Mouse (Mus musculus) heart, adult 11 months (tissue): ENCODE measurements around the gene S100a11.
"Not testable (repeated sequence)": the region's sequence is repeated elsewhere in the genome, so short reads cannot be mapped to it uniquely, and the experiment has no call there.

Experiments used
- DNase-seq: peaks from one replicate; pipeline ENCODE4 v3.0.0; 2022

Gene S100a11

DNA sequence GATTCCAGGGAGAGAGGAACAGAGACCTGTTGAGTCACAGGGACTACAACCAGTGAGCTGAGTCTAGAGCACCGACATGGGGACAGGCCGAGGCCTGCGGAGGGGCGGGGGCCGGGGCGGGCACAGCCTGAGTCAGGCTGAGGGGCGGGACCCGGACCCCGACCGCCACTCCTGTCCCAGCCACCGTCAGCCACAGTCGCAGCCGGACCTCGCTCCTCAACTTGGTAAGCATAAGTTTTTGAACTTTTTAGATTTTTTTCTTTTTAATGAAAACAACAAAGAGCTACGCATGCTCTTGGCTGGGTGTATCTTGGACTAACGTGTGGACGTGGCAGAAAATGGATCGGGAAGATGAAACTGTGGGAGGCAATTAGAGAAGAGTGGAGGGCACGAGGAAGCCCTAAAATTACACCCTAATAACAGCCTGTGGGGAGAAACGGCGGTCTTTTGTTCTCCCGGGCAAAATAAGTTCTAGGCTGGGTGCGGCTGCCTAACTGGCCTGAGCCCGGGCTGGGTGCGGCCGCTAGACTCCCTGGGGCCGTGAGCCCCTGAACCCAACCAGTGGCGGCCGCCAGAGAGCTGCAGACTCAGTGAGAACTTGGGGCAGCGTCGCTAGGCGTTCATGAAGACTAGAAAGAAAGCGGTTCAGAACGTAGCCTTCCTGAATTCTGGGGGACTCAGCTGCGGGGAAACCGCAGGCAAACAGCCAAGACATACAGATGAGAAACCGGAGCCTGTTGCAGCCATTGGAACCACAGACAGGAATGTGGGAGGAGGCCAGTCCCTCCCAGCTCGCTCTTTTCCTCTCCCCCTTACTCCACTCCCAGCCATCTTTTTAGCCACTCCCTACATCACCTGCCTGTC, at the start of gene S100a11:
Gene S100a11 (plus strand): TSS at position 159 of the 864 bp plus-strand sequence.
- DNase-seq = peak; percentile 97

GRCm38 (mm10) chr3:93480053-93480452, 40.2 kb upstream of the S100a11 start:
- DNase-seq = peak; percentile 36

GRCm38 (mm10) chr3:93481982-93482616, 38.2 kb upstream of the S100a11 start:
- DNase-seq = no peak

DNA sequence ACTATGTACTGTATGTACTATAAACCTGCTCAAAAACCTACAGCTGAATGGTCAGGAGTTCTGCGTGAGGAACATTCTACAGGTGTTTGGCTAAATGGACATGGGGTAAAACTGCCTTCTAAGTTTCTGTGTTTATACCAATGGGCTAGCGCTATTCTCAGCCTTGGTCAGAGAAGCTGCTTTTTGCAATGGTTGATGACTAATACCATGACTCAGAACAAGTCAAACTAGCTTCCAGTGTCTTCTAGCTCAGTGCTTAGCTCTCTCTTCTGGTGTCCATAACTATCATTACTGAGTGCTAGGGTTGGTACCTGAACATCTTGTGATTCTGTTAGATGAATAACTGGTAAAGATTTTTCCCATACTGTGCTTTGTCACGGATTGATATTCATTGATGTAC, 34.7 kb upstream of the S100a11 start:
- no peak for DNase-seq

DNA sequence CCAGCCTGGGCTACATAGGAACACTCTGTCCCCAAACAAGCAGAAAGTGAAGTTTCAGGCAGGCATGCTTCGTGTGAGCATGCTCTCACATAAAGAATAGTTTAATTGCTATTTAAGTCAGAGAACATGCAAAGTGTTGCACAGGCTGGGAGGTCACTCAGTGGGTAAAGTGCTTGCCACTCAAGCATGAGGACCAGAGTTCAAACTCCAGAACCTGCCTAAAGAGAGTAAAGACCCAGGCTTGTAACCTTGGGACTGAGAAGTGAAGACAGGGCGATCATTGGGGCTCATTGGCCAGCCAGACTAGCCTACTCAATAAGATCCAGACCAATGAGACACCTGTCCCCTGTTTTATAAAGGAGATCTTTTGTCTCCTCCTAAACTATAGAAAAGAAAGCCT, 31.7 kb upstream of the S100a11 start:
- DNase-seq = no peak

GRCm38 (mm10) chr3:93492176-93492575, 28.1 kb upstream of the S100a11 start:
- DNase-seq = no peak

GRCm38 (mm10) chr3:93493992-93494391, 26.3 kb upstream of the S100a11 start:
- peak; percentile 73 for DNase-seq

GRCm38 (mm10) chr3:93494774-93495173, 25.5 kb upstream of the S100a11 start:
- DNase-seq = not testable (repeated sequence)

- DNase-seq = peak; percentile 40
Observed at GRCm38 (mm10) chr3:93497131-93497530, 23.2 kb upstream of the S100a11 start.

- DNase-seq = peak; percentile 46
Observed at GRCm38 (mm10) chr3:93499129-93499528, 21.2 kb upstream of the S100a11 start.

DNA sequence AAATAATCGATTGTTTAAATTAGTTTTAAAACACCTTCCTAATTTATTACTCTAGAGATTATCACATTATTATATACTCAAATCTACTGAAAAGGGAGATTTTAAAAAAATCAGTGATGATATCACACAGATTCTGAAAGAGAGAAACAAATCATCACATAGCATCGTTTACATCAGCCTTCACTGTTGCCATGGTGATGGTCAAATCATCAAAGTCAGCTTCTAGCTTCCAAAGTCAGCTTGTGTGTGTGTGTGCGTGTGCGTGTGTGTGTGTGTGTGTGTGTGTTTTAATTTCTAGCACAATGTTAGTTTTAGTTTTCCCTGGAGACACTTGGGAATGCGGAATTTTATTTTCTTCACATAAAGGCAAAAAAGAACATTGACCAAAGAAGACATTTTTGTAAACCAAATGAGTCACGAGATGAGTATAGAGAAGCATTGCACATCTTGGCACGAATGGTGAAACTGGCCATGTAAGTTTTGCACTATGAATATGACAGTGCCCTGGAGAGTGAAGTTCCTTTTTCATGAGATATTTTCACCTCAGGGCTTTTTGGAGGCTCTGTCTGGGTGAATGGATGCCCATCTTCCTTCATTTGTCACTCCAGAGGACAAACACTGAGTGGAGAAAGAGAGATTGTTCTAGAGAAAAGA, 15.6 kb upstream of the S100a11 start:
- DNase-seq = peak; percentile 18

GRCm38 (mm10) chr3:93505960-93506863, 14.1 kb upstream of the S100a11 start:
- peak; percentile 96 for DNase-seq

GRCm38 (mm10) chr3:93506881-93507325, 13.4 kb upstream of the S100a11 start:
- DNase-seq = peak; percentile 27

GRCm38 (mm10) chr3:93509301-93509700, 11.0 kb upstream of the S100a11 start:
- peak; percentile 24 for DNase-seq

DNA sequence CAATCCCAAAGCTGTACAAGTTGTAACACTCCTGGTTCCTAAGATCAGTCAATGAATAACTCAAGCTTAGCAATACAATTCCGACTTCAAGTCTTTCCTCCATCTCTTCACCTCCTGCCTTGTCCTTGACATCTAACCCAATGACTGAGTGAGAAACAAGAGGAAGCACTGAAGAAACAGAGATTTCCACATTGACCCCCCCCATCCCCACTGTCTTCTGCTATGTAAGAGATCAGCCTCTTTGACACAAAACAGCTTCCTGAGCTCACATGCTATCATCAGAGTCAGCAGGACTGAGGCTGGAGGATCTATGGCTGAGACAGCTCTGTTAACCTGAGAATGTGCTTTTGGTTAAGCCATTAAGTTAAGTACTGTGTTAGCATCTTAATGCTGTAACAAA, 9.3 kb upstream of the S100a11 start:
- DNase-seq = peak; percentile 18

- peak; percentile 41 for DNase-seq
Observed at GRCm38 (mm10) chr3:93511801-93512200, 8.5 kb upstream of the S100a11 start.

- peak; percentile 25 for DNase-seq
Observed at GRCm38 (mm10) chr3:93512386-93513101, 7.7 kb upstream of the S100a11 start.

- peak; percentile 42 for DNase-seq
Observed at GRCm38 (mm10) chr3:93514628-93515027, 5.7 kb upstream of the S100a11 start.

GRCm38 (mm10) chr3:93517343-93517742, 2.9 kb upstream of the S100a11 start:
- DNase-seq = no peak

GRCm38 (mm10) chr3:93519856-93520329, 395 bp upstream of the S100a11 start:
- no peak for DNase-seq

GRCm38 (mm10) chr3:93521462-93522057, 1.3 kb downstream of the S100a11 start:
- peak; percentile 87 for DNase-seq
